Mouse (Mus musculus): ENCODE results near the gene Trpm8.

The Trpm8 gene

DNA sequence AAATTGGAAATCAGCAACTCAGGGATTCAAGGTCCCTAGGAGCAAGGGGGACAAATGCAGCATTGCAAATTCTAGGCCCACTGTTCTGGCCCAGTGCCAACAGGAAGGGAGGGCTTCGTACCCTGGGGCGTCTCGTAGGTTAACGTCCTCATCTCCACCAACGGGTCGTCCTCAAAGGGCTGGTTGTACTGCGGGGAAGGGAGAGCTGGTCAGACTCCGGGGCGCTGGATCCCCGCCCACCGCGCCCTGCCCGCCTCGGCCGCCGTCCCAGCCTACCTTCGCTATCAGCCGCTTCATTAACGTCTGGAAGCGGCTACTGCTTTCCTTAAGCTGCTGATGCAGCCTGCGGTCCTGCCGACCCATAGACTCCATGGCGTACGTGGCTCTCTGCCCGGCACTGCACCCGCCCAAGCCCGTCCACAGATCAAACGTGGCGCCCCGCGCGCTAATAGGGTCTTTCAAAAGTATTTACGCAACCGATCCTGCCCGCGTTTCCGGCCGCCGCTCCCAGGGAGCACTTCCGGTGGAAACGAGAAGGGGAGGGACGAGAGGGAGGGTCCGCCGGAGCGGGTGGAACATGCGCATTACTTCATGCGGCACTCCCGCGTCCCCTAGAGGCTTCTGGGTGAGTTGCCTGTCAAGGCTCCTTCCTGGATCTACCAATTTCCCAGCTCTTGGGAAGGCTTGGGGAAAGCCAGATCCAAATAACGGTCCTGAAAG lies at the start of gene Trpm8, which contains the start of gene Hjurp:
Trpm8 (plus strand) TSS at position 564 of the 720 bp plus-strand sequence.
Hjurp (minus strand) TSS at position 536 of the 720 bp plus-strand sequence.
- peak; percentile 100 for DNase-seq (ENCODE audit: low spot score in 2 of 2)

DNA sequence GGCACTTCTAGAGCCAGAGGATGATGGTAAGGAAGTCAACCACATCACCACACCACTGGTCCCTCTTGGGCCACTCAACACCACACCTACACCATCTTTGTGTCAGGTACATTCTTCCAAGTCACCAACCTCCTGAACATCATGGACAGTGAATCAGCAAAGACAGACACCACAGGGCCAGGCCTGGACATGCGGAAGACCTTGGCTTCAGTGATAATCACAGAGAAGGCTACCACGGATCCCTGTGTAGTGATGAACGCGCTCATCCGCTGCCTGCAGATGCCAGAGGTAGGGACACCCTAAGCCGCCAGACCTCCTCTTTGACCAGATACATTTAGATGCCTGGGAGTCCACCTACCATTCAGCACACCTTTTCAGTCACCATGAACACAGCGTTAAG lies 49.3 kb upstream of the Trpm8 start:
- peak in 1 of 2 experiments; percentile 18 for DNase-seq (ENCODE audit: low spot score in 2 of 2)

DNA sequence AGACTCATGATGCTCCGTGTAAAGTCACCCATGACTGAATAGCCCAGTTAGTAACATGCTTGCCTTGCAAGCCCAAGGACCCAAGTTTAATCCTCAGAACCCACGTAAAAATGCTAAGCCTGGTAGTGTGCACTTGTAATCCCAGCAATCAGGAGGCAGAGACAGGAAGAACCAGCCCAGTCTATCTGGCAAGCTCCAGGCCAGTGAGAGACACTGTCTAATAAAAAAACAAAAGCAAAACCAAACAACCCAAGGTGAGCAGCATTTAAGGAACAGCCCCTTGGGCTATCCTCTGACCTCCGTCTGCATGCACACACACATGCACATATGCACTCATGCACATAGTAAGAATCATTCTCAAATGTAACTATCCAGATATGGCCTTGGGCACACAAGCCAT lies 47.9 kb upstream of the Trpm8 start:
- DNase-seq (ENCODE audit: low spot score in 2 of 2), result no peak

GRCm38 (mm10) chr1:88229986-88230385 lies 47.5 kb upstream of the Trpm8 start:
- peak in 1 of 2 experiments; percentile 23 for DNase-seq (ENCODE audit: low spot score in 2 of 2)

DNA sequence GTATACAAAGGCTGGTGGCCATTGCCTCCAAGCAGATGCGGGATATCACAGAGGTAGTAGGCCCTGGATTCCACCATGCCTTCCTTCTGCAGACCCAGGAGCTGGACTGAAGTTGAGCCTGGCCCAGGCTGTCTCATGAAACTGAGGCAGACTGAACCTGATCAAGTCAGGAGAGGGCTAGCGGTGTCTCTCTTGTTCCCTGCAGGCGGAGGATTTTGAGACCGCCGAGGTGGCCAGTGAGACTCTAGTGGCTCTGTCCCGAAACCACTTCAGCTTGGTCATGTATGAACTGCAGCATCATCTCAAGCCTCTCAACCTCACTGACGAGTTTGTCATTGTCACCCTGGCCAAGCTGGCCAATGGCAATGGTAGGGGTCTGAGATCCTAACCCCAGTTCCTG lies 47.0 kb upstream of the Trpm8 start:
- DNase-seq (ENCODE audit: low spot score in 2 of 2), result peak in 1 of 2 experiments; percentile 6

GRCm38 (mm10) chr1:88230981-88231802 lies 46.3 kb upstream of the Trpm8 start:
- DNase-seq (ENCODE audit: low spot score in 2 of 2), result no peak

GRCm38 (mm10) chr1:88231803-88232499 lies 45.5 kb upstream of the Trpm8 start:
- DNase-seq (ENCODE audit: low spot score in 2 of 2), result peak in 1 of 2 experiments; percentile 9

- DNase-seq (ENCODE audit: low spot score in 2 of 2), result no peak
Observed at GRCm38 (mm10) chr1:88232664-88233380, 44.6 kb upstream of the Trpm8 start.

GRCm38 (mm10) chr1:88233421-88234247 lies 43.8 kb upstream of the Trpm8 start:
- DNase-seq (ENCODE audit: low spot score in 2 of 2), result no peak

GRCm38 (mm10) chr1:88234248-88234610 lies 43.2 kb upstream of the Trpm8 start:
- DNase-seq (ENCODE audit: low spot score in 2 of 2), result no peak

DNA sequence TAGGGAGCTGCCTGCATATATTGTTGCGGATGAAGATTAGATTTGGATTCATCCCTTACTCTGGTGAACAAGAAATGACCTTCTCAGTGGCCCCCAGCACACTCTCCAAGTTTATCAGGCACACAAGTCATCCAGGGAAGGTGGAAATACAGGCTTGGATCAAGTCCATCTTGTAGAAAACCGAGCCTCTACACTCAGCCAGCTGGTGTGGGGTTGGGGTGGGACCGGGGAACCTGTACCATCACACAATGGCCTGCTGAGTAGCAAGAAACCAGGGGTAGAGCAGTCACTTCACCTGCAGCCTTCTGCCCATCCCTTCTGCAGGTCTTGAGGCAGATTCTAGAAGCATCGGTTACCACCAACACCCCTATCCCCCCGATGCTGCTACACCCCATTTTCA lies 42.8 kb upstream of the Trpm8 start:
- DNase-seq (ENCODE audit: low spot score in 2 of 2), result no peak

DNA sequence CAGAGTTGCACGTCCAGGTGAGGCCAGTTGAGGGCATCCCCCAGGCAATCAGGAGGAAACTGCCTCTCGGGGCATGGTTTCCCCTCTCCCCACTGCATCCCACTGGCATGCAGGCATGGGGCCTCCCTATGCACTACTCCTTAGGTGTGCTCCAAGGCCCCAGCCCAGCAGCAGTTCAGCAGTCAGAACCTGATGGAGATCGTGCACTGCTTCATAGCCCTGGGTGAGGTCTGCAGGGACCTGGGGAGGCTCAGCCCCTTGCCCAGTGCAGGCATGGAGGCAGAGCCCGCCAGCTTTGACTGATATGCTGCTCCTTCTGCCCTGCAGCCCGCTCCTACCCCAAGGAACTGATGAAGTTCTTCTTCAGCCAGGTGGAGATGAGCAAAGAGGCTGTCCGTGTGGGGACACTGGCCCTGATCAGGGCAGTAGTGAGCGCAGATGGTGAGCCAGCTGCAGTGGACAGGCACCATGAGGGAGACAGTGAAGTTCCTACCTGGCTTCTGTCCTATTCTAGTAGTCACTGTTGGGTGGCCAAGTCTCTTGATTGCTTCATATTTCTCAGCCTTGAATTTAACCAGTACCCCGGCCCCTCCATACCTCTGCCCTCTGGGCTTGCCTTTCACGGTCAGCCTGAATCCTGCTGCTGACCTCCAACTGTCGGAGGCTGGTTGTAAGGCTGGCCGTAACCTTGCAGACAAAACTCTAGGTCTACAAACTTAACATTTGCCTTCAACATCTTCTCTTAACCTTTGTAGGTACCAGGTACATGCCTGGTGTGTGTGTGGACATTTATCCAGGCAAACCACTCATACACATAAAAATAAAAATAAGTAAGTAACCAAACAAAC lies 42.2 kb upstream of the Trpm8 start:
- no peak for DNase-seq (ENCODE audit: low spot score in 2 of 2)

DNA sequence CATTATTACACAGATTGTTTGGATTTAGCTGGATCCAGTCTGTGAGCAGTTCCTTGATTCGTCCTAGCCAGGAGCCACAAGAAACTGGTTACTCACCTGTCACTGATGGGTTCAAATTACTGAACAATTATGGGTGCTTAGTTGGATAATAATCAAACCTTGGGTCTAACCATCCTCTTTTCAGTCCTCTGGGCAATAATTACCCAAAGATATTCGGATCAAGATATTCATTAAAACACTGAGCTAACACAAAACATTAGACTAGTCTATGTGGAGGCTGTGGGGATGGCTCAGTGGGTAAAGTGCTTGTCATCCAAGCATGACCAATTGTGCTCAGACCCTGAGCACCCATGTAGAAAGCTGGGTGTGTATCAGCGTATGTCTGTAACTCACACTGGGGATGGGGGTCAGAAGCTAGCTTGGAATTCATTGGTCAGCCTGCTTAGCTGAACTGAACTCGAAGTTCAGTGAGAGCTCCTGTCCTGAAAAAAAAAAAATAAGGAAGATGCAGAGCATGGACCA lies 41.5 kb upstream of the Trpm8 start:
- DNase-seq (ENCODE audit: low spot score in 2 of 2), result no peak

- DNase-seq (ENCODE audit: low spot score in 2 of 2), result no peak
Observed at GRCm38 (mm10) chr1:88237311-88237710, 40.1 kb upstream of the Trpm8 start.

- DNase-seq (ENCODE audit: low spot score in 2 of 2), result no peak
Observed at GRCm38 (mm10) chr1:88238771-88239170, 38.7 kb upstream of the Trpm8 start.

DNA sequence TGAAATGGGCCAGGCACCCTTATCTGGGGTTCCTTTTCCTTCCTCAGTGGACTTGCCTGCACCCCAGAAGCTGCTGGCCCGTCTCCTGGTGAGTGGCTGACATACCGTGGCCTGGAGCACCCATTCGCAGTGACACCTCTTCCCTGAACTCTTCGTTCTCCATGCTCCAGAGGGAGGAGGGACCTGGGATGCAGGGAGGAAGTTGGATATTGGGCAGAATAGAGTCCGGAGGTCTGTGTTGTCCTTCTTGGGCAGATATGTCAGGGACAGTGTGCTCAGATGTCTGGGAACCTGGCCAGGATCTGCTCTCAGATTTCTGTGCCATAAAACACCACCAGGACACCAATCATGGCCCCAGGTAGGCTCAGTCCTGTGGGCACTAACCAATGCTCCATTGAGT lies 37.4 kb upstream of the Trpm8 start:
- DNase-seq (ENCODE audit: low spot score in 2 of 2), result no peak

DNA sequence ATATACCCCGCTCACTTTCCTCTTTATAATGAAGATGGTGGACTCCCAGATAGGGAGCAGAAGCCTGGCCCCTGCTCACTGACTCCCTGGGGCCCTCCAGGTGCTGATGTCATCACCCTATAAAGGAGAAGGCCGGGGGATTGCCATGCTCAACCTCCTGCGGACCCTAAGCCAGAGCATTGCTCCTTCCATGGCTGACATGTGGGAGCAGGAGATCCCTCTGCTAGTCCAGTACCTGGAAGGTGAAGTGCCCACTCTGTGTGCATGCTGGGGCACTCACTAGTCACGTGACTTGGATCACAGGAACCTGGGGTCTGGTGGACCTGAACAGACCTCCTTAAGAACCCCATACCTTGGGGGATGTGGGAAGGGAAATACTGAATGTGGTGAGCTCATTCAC lies 36.9 kb upstream of the Trpm8 start:
- DNase-seq (ENCODE audit: low spot score in 2 of 2), result no peak

- DNase-seq (ENCODE audit: low spot score in 2 of 2), result no peak
Observed at GRCm38 (mm10) chr1:88243861-88244260, 33.6 kb upstream of the Trpm8 start.

DNA sequence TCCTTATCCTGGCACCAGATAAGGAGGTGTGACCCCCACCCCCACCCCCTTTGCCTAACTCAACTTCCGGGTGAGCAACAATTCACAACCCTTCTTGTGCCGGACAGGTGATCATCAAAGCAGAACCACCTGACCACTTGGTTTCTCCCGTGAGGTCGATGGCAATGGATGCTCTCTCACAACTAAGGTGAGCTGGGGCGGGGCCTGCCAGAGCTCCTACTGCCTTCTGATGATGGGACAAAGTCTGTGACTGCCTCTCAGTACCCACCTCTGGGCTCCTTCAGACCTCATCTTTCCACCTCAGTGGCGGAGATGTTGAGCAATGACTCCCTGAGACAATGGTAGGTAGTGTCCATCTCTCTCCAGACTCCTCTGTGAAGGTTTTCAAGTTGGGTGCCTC lies 31.6 kb upstream of the Trpm8 start:
- no peak for DNase-seq (ENCODE audit: low spot score in 2 of 2)

- no peak for DNase-seq (ENCODE audit: low spot score in 2 of 2)
Observed at GRCm38 (mm10) chr1:88246386-88246785, 31.1 kb upstream of the Trpm8 start.
